ENCODE assay signal across 13 mouse cellular contexts in genomic region chr6:38304981-38305380, GRCm38 (mm10). TPM values are rescaled to one million over a fixed set of nuclear protein-coding genes. Genes with fewer than 3 reads are reported as not detected.
A peak's percentile ranks its signal among the peaks of the same experiment; 100 is the strongest.
DNase-seq lines count a peak whose midpoint lies in the region; ATAC-seq and TF ChIP-seq lines count a peak whose summit lies in the region.
"Had no signal": no experiment of that assay in that cellular context is flagged by ENCODE, and none has a peak within 500 bp of the region (broad histone marks: within the 10 kb centered on the region; RNA-seq: fewer than 3 reads in every experiment).

No protein-coding gene starts in this region.

- DNase-seq in CD4-positive, CD25-positive, alpha-beta regulatory T cell, adult 2 months (ENCODE audit: low read depth, low spot score), result peak; percentile 53
- DNase-seq in left cerebral cortex, adult 2 months (ENCODE audit: extremely low spot score in 1 of 2, low spot score in 2 of 2), result no peak
- DNase-seq in left cerebral cortex, adult 18-20 months (ENCODE audit: low spot score in 2 of 2), result no peak
- peak; percentile 37 for DNase-seq in NIH3T3 (ENCODE audit: low read depth)
- peak; percentile 49 for DNase-seq in testis, postnatal 10 days (ENCODE audit: low spot score)
- DNase-seq in urinary bladder, adult 2 months (ENCODE audit: low spot score), result no peak
- no peak for DNase-seq in layer of hippocampus, adult 9-11 months
- DNase-seq: cerebellum, adult 2 months; liver, embryonic 13.5 days; spleen, adult 18-20 months had no signal

- H3K4me3 ChIP-seq in left cerebral cortex, adult 2 months, result no peak overlapping the region
- H3K4me3 ChIP-seq: heart, embryonic 12.5 days; liver, embryonic 13.5 days had no signal

- intact Hi-C loops in left cerebral cortex, adult 2 months (cut with DNase I), result no loop called here

- ATAC-seq in CD4-positive, CD25-positive, alpha-beta regulatory T cell, adult 4 months, result no peak

- H3K27ac ChIP-seq in left cerebral cortex, adult 2 months, result no peak overlapping the region
- H3K27ac ChIP-seq: hindbrain, embryonic 14.5 days; liver, embryonic 13.5 days had no signal

- TF ChIP-seq CTCF in left cerebral cortex, adult 2 months (IDR thresholded peaks at IDR 0.05), result peak; percentile 33

RNA-seq across cellular contexts. Expression of gene Zc3hav1l, which starts 5.9 kb away (rescaled TPM):
- under 1 TPM; 0.38 to 0.55 TPM for polyA plus RNA-seq in CD4-positive, CD25-positive, alpha-beta regulatory T cell, adult 4 months (2017; shearing (Covaris generic))
- total RNA-seq in left cerebral cortex, adult 2 months (2021), result 1 to 10 TPM; 3.2 to 3.4 TPM
- 1 to 10 TPM; 3.1 to 3.5 TPM for total RNA-seq in left cerebral cortex, adult 18-20 months (2021)
- polyA plus RNA-seq in urinary bladder, adult 2 months (2012; rRNA removed), result 6.9 and 7.5 TPM in 2 replicates

RNA-seq across cellular contexts. Expression of gene Zc3hav1, which starts 49.4 kb away (rescaled TPM):
- polyA plus RNA-seq in CD4-positive, CD25-positive, alpha-beta regulatory T cell, adult 4 months (2017; shearing (Covaris generic)), result 100 to 1,000 TPM; 189 to 215 TPM
- 1 to 10 TPM; 2.5 to 3.1 TPM for total RNA-seq in left cerebral cortex, adult 2 months (2021)
- total RNA-seq in left cerebral cortex, adult 18-20 months (2021), result 1 to 10 TPM; 4.6 to 4.9 TPM
- polyA plus RNA-seq in urinary bladder, adult 2 months (2012; rRNA removed), result 24.6 and 31.6 TPM in 2 replicates

RNA-seq across cellular contexts. Expression of gene D630045J12Rik, which starts 51.2 kb away (rescaled TPM):
- polyA plus RNA-seq in CD4-positive, CD25-positive, alpha-beta regulatory T cell, adult 4 months (2017; shearing (Covaris generic)), result under 1 TPM in 1 of 2 experiments, not detected in 1; 0.08 TPM
- total RNA-seq in left cerebral cortex, adult 2 months (2021), result 10 to 100 TPM; 46.0 to 49.9 TPM
- 10 to 100 TPM; 38.0 to 38.3 TPM for total RNA-seq in left cerebral cortex, adult 18-20 months (2021)
- polyA plus RNA-seq in urinary bladder, adult 2 months (2012; rRNA removed), result 3.5 and 5.4 TPM in 2 replicates

Comparison
In these comparisons a context has a peak if more than half of its experiments do, and no peak if none do; other contexts are left out.
1. DNase-seq: peak in CD4-positive, CD25-positive, alpha-beta regulatory T cell, adult 2 months (single experiment), NIH3T3 (single experiment) and testis, postnatal 10 days (single experiment); none in left cerebral cortex, adult 2 months (0 of 2), left cerebral cortex, adult 18-20 months (0 of 2), urinary bladder, adult 2 months (single experiment) and layer of hippocampus, adult 9-11 months (single experiment).